Mouse (Mus musculus): ENCODE data around the gene Ubac1. TPM values are rescaled to one million over a fixed set of nuclear protein-coding genes. Genes with fewer than 3 reads are reported as not detected.

Ubac1 gene
- 10 to 100 TPM; 41.8 to 51.7 TPM for total RNA-seq (2023)

GRCm38 (mm10) chr2:26021561-26022257, at the start of gene Ubac1:
TSS of gene Ubac1 (minus strand) at chr2:26021747.

GRCm38 (mm10) chr2:25983159-25983907, 38.2 kb downstream of the Ubac1 start, which contains the start of gene Camsap1:
TSS of gene Camsap1 (minus strand) at chr2:25983282.

Other genes starting within 250 kb of the Ubac1 start
- gene Lcn11, start 244.7 kb downstream of the Ubac1 start, total RNA-seq (2023): not detected
- not detected for gene Gm13539, start 239.5 kb downstream of the Ubac1 start, total RNA-seq (2023)
- not detected for gene Glt6d1, start 205.9 kb downstream of the Ubac1 start, total RNA-seq (2023)
- not detected for gene Lcn9, start 198.6 kb downstream of the Ubac1 start, total RNA-seq (2023)
- not detected for gene Sohlh1, start 174.5 kb downstream of the Ubac1 start, total RNA-seq (2023)
- not detected for gene Kcnt1, start 158.0 kb downstream of the Ubac1 start, total RNA-seq (2023)
- gene Camsap1, start 38.5 kb downstream of the Ubac1 start, total RNA-seq (2023): 10 to 100 TPM in 1 of 2 experiments, 1 to 10 TPM in 1; 9.7 to 10.5 TPM
- gene Nacc2, start 101.5 kb upstream of the Ubac1 start, total RNA-seq (2023): 1 to 10 TPM; 2.7 to 3.8 TPM
- not detected for gene Lhx3, start 186.5 kb upstream of the Ubac1 start, total RNA-seq (2023)
- gene Qsox2, start 215.8 kb upstream of the Ubac1 start, total RNA-seq (2023): 1 to 10 TPM; 3.9 to 4.6 TPM

All from neutrophil, adult 83 days (primary cell).